Mouse (Mus musculus) liver, embryonic 14.5 days (tissue): ENCODE data around the gene Amy1. TPM values are rescaled to one million over a fixed set of nuclear protein-coding genes. Genes with fewer than 3 reads are reported as not detected.
"Not testable (repeated sequence)": the region's sequence is repeated elsewhere in the genome, so short reads cannot be mapped to it uniquely, and the experiment has no call there.

Experiments
- ATAC-seq: fragments of 200-750 bp; cut with Nextera tagmentation; 2 replicates; pipeline ENCODE4 v1.8.0; 2017; ENCODE audit warnings: moderate number of reproducible peaks, mild to moderate bottlenecking, moderate library complexity; ENCODE audit not compliant: insufficient read depth
- DNase-seq, 3 experiments: peaks; one replicate each; pipeline ENCODE4 v3.0.0-alpha.2; 2012 to 2013; ENCODE audit warnings: low read depth in 3 of 3, low spot score in 3 of 3
- H3K27ac ChIP-seq: fragments of 300-500 bp; sonication (generic); 2 replicates; pipeline ENCODE4 v1.5.1; 2014; ENCODE audit warnings: moderate library complexity, mild to moderate bottlenecking, control low read depth, inconsistent platforms
- H3K27me3 ChIP-seq: fragments of 300-500 bp; sonication (generic); 2 replicates; pipeline ENCODE4 v1.6.1; 2014; ENCODE audit warnings: mild to moderate bottlenecking, low read length, moderate library complexity; ENCODE audit not compliant: control insufficient read depth, insufficient read depth
- H3K36me3 ChIP-seq: fragments of 300-500 bp; sonication (generic); replicated peaks from 2 replicates; pipeline ENCODE4 v1.6.1; 2014; ENCODE audit warnings: low read depth; ENCODE audit not compliant: control insufficient read depth, insufficient read depth
- H3K4me1 ChIP-seq, 2 experiments: fragments of 200-500 bp in 1 of 2; fragments of 300-500 bp in 1 of 2; sonication (generic) in 1 of 2; replicated peaks; 2 replicates each; pipeline ENCODE4 v1.6.1; 2012 to 2014; ENCODE audit warnings: antibody characterized with exemption in 1 of 2, inconsistent platforms in 1 of 2, low read length in 1 of 2; ENCODE audit not compliant: control insufficient read depth in 2 of 2, insufficient read depth in 2 of 2
- H3K4me2 ChIP-seq: fragments of 300-500 bp; sonication (generic); 2 replicates; pipeline ENCODE4 v1.6.1; 2014; ENCODE audit warnings: low read depth, mild to moderate bottlenecking, control low read depth, moderate library complexity
- H3K4me3 ChIP-seq, 2 experiments: fragments of 200-500 bp in 1 of 2; fragments of 300-500 bp in 1 of 2; sonication (generic) in 1 of 2; 2 replicates each; pipeline ENCODE4 v1.5.1; 2012 to 2014; ENCODE audit warnings: low read depth in 2 of 2, low read length in 2 of 2, mild to moderate bottlenecking in 2 of 2, control low read depth in 1 of 2, inconsistent platforms in 1 of 2, moderate library complexity in 1 of 2; ENCODE audit not compliant: insufficient read depth in 1 of 2
- H3K9ac ChIP-seq: fragments of 300-500 bp; sonication (generic); replicated peaks from 2 replicates; pipeline ENCODE4 v1.6.1; 2014; ENCODE audit warnings: mild to moderate bottlenecking, control low read depth, moderate library complexity
- H3K9me3 ChIP-seq: fragments of 300-500 bp; sonication (generic); 2 replicates; pipeline ENCODE4 v1.6.1; 2016; ENCODE audit warnings: low read length, mixed read lengths; ENCODE audit not compliant: control insufficient read depth
- CTCF ChIP-seq: IDR thresholded peaks from 2 replicates; pipeline ENCODE4 v1.5.1; 2016; ENCODE audit warnings: antibody characterized with exemption, low read depth, control low read depth
- EP300 ChIP-seq: IDR thresholded peaks from 2 replicates; pipeline ENCODE4 v1.6.1; 2016; ENCODE audit warnings: antibody characterized with exemption, low read depth
- WGBS: fragments of 180-500 bp; shearing (Covaris S2); extraction: QIAGEN DNeasy Blood & Tissue Kit; methylation state at CpG from one replicate; pipeline ENCODE4 v1.1.7; 2014; ENCODE audit not compliant: insufficient replicate concordance; 5-methylcytosine and 5-hydroxymethylcytosine counted together
- polyA plus RNA-seq, 2 experiments: library from polyadenylated mRNA; depleted of rRNA in 1 of 2; stranded (reverse) in 1 of 2; unstranded in 1 of 2; fragments of >200 nt; fragmentation: Nextera tagmentation in 1 of 2; extraction: Ambion mirVana in 1 of 2; gene quantifications; 2 replicates each; pipeline versions ENCODE4 v1.2.1 to v1.2.3; 2012 to 2014

Amy1 gene
- polyA plus RNA-seq (2012; rRNA removed) = 4.2 and 7.0 TPM in 2 replicates
- 12.1 and 12.8 TPM in 2 replicates for polyA plus RNA-seq (2014; fragmentation: Nextera tagmentation; extraction: Ambion mirVana)

GRCm38 (mm10) chr3:113606599-113606998, at the start of gene Amy1:
Amy1 (minus strand) TSS chr3:113606699.
- no peak within 1 kb of the TSS for H3K27ac ChIP-seq
- ATAC-seq = no peak
- no peak for DNase-seq
- no peak within 1 kb of the TSS for H3K4me2 ChIP-seq
- no peaks in the 10 kb centered on the region for H3K4me1 ChIP-seq
- TF ChIP-seq EP300 (no peak), CTCF (no peak)
- H3K27me3 ChIP-seq = no peaks in the 10 kb centered on the region
- H3K9me3 ChIP-seq = no peaks in the 10 kb centered on the region
- H3K4me3 ChIP-seq = no peak within 1 kb of the TSS
- peaks cover 6% of the 10 kb centered on the region for H3K36me3 ChIP-seq
- H3K9ac ChIP-seq = no peak within 1 kb of the TSS
- 85% methylated on average over 2 of the region's 2 CpGs for WGBS

- DNase-seq (no peak), ATAC-seq (no peak)
- H3K4me3 ChIP-seq = no peak overlapping the region
- no peaks in the 10 kb centered on the region for H3K27me3 ChIP-seq
- WGBS = 55% methylated on average over 3 of the region's 3 CpGs
- no peak overlapping the region for H3K4me2 ChIP-seq
- H3K36me3 ChIP-seq = no peaks in the 10 kb centered on the region
- no peak overlapping the region for H3K27ac ChIP-seq
- H3K4me1 ChIP-seq = no peaks in the 10 kb centered on the region
- H3K9ac ChIP-seq = no peak overlapping the region
- no peaks in the 10 kb centered on the region for H3K9me3 ChIP-seq
- no peak for TF ChIP-seq CTCF
- no peak for TF ChIP-seq EP300
These were observed 47.8 kb upstream of the Amy1 start for GRCm38 (mm10) chr3:113654335-113654734.

- H3K27ac ChIP-seq, H3K9ac ChIP-seq, H3K9me3 ChIP-seq, ATAC-seq, H3K4me3 ChIP-seq, H3K27me3 ChIP-seq, H3K4me1 ChIP-seq, H3K36me3 ChIP-seq, DNase-seq, H3K4me2 ChIP-seq: not testable (repeated sequence)
- 40% methylated on average over 3 of the region's 3 CpGs for WGBS
- TF ChIP-seq CTCF = peak; percentile 10; the same call in 1 of the 2 replicates
These were observed 44.9 kb upstream of the Amy1 start for GRCm38 (mm10) chr3:113651386-113651785.

- Histone ChIP-seq H3K4me1 (no peaks in the 10 kb centered on the region), H3K9ac (no peak overlapping the region), H3K27ac (no peak overlapping the region), H3K9me3 (no peaks in the 10 kb centered on the region), H3K4me3 (no peak overlapping the region), H3K27me3 (no peaks in the 10 kb centered on the region), H3K36me3 (no peaks in the 10 kb centered on the region), H3K4me2 (no peak overlapping the region)
- ATAC-seq (no peak), DNase-seq (no peak)
- WGBS = 79% methylated on average over 1 of the region's 1 CpGs
- no peak for TF ChIP-seq EP300
- TF ChIP-seq CTCF = no peak
These were observed 33.0 kb upstream of the Amy1 start for GRCm38 (mm10) chr3:113639545-113639944.

GRCm38 (mm10) chr3:113634220-113634619, 27.7 kb upstream of the Amy1 start:
- H3K36me3 ChIP-seq = no peaks in the 10 kb centered on the region

More at GRCm38 (mm10) chr3:113634220-113634619, 27.7 kb upstream of the Amy1 start:
- H3K4me3 ChIP-seq = no peak overlapping the region
- no peak overlapping the region for H3K27ac ChIP-seq
- H3K9me3 ChIP-seq = no peaks in the 10 kb centered on the region
- H3K9ac ChIP-seq = no peak overlapping the region
- no peak for ATAC-seq
- no peak overlapping the region for H3K4me2 ChIP-seq
- H3K27me3 ChIP-seq = no peaks in the 10 kb centered on the region
- TF ChIP-seq EP300 (no peak), CTCF (no peak)
- peaks cover 12 to 16% of the 10 kb centered on the region in 2 experiments for H3K4me1 ChIP-seq
- DNase-seq = no peak
